Mouse (Mus musculus) stomach, postnatal 0 days (tissue): ENCODE measurements at regions not wholly inside any gene's neighbourhood (a gene's known extent, or its start where the extent isn't known, plus 50 kb on each side); places are given as distances from the start of the nearest gene placed in this dataset.

Experiments
- CTCF ChIP-seq: IDR thresholded peaks from 2 replicates; pipeline ENCODE4 v1.5.1; 2016; ENCODE audit warnings: antibody characterized with exemption, low read depth, mild to moderate bottlenecking, moderate library complexity
- EP300 ChIP-seq: optimal IDR thresholded peaks from 2 replicates; pipeline ENCODE3; 2016; ENCODE audit warnings: antibody characterized with exemption

- TF ChIP-seq EP300: no peak
- TF ChIP-seq CTCF: no peak
Measured at GRCm38 (mm10) chr3:120636669-120637305, 534.7 kb downstream of the Rwdd3 start.
